Mouse (Mus musculus) yolk sac, embryonic 10.5 days (tissue): ENCODE data around the gene Caln1.

Experiments used
- DNase-seq: peaks from one replicate; pipeline ENCODE4 v3.0.0-alpha.2; 2017; ENCODE audit warnings: low spot score

Caln1 gene

GRCm38 (mm10) chr5:130812556-130812955 is 443.3 kb downstream of the Caln1 start:
- DNase-seq: no peak

- no peak for DNase-seq
Observed at GRCm38 (mm10) chr5:130813089-130813488, 443.8 kb downstream of the Caln1 start.

- no peak for DNase-seq
Observed at GRCm38 (mm10) chr5:130815352-130815751, 446.1 kb downstream of the Caln1 start.

GRCm38 (mm10) chr5:130820021-130820648 is 450.9 kb downstream of the Caln1 start:
- DNase-seq: no peak

- no peak for DNase-seq
Observed at GRCm38 (mm10) chr5:130820661-130821060, 451.4 kb downstream of the Caln1 start.

GRCm38 (mm10) chr5:130825797-130826196 is 456.5 kb downstream of the Caln1 start:
- DNase-seq: no peak

GRCm38 (mm10) chr5:130848562-130848961 is 479.3 kb downstream of the Caln1 start:
- no peak for DNase-seq

- no peak for DNase-seq
Observed at GRCm38 (mm10) chr5:130849610-130850009, 480.4 kb downstream of the Caln1 start.

- DNase-seq: peak; percentile 5
Observed at GRCm38 (mm10) chr5:130852182-130852581, 482.9 kb downstream of the Caln1 start.

- peak; percentile 62 for DNase-seq
Observed at GRCm38 (mm10) chr5:130853371-130853770, 484.1 kb downstream of the Caln1 start.

GRCm38 (mm10) chr5:130854430-130854829 is 485.2 kb downstream of the Caln1 start:
- no peak for DNase-seq

GRCm38 (mm10) chr5:130858148-130858547 is 488.9 kb downstream of the Caln1 start:
- peak; percentile 44 for DNase-seq

- DNase-seq: peak; percentile 7
Observed at GRCm38 (mm10) chr5:130858706-130859105, 489.5 kb downstream of the Caln1 start.

GRCm38 (mm10) chr5:130859736-130860135 is 490.5 kb downstream of the Caln1 start:
- no peak for DNase-seq

GRCm38 (mm10) chr5:130862302-130862701 is 493.0 kb downstream of the Caln1 start:
- no peak for DNase-seq

- DNase-seq: no peak
Observed at GRCm38 (mm10) chr5:130869869-130870268, 500.6 kb downstream of the Caln1 start.

GRCm38 (mm10) chr5:130871086-130871485 is 501.8 kb downstream of the Caln1 start:
- no peak for DNase-seq

GRCm38 (mm10) chr5:130875391-130875790 is 506.1 kb downstream of the Caln1 start:
- DNase-seq: no peak

GRCm38 (mm10) chr5:130880331-130880730 is 511.1 kb downstream of the Caln1 start:
- no peak for DNase-seq

GRCm38 (mm10) chr5:130891735-130892134 is 522.5 kb downstream of the Caln1 start:
- DNase-seq: no peak

- DNase-seq: no peak
Observed at GRCm38 (mm10) chr5:130895991-130896390, 526.7 kb downstream of the Caln1 start.
